Mouse (Mus musculus) kidney, adult 2 months (tissue): ENCODE results near the gene Gm40193.

Experiments
- CTCF ChIP-seq: fragments of 200-500 bp; conservative IDR thresholded peaks from 2 replicates; pipeline ENCODE4 v1.5.1; 2011; ENCODE audit warnings: low read depth, mild to moderate bottlenecking, control low read depth, low read length, moderate library complexity, mixed read lengths; ENCODE audit not compliant: insufficient read depth, insufficient read length
- POLR2A ChIP-seq: fragments of 200-500 bp; IDR thresholded peaks from one replicate; pipeline ENCODE4 v1.6.1; 2011; ENCODE audit warnings: low read depth, low read length, control low read depth

DNA sequence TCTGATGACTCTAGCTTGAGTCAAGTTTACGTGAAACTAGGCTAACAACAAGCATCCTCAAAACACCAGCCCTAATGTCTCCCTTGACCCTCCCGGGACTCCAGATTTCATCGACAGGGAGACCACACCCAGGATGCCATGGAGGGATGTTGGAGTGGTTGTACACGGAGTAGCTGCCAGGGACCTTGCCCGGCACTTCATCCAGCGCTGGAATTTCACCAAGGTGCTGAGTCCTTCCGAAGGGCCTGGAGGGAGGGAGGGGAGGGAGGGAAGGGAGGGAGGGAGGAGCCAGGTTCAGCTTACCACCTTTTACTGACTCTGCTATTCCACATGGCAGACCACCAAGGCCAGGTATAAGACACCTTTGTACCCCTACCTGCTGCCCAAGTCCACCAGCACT is 21.2 kb upstream of the Gm40193 start:
- TF ChIP-seq CTCF (no peak), POLR2A (no peak)
